Mouse (Mus musculus): Measurements from ENCODE around the gene Hirip3. TPM values are rescaled to one million over a fixed set of nuclear protein-coding genes. Genes with fewer than 3 reads are reported as not detected.

The Hirip3 gene
- polyA plus RNA-seq (2017; shearing (Covaris generic)) = 9.9 TPM

GRCm38 (mm10) chr7:126861429-126862130 lies at the start of gene Hirip3:
TSS of gene Hirip3 (plus strand) at chr7:126861972.

DNA sequence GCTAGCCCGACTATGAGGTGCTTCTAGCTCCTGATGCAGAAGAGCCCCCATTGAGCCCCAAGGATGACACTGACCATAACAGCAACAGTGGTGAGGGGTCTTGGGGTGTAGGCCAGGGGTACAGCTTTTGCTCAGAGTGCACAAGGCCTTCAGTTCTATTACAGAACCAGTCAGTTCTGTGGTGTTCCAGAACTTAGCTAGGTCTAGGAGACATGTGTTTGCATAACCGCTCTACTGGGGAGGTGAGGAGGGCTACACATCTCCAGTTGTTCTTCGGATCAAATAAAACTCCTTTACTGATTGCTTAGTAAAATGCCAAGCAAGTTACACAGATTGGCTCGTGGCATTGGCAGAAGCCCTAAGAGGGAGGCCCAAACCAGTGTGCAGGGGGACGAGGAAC lies 30.2 kb upstream of the Hirip3 start, which contains the start of gene 4930451I11Rik:
Gene 4930451I11Rik, minus strand, starts transcription at position 101 of the 400 bp plus-strand sequence.

GRCm38 (mm10) chr7:126847116-126847420 lies 14.7 kb upstream of the Hirip3 start, which contains the start of gene Doc2a:
TSS of gene Doc2a (plus strand) at chr7:126847416.

GRCm38 (mm10) chr7:126862147-126862784 lies 494 bp downstream of the Hirip3 start, which contains the start of gene Ino80e:
TSS of gene Ino80e (minus strand) at chr7:126862377.

GRCm38 (mm10) chr7:126884286-126885164 lies 22.8 kb downstream of the Hirip3 start, which contains the start of gene Taok2:
TSS of gene Taok2 (minus strand) at chr7:126884703.

Other genes with a start within 250 kb of the Hirip3 start
- gene Nupr1, start 231.1 kb upstream of the Hirip3 start, polyA plus RNA-seq (2017; shearing (Covaris generic)) = not detected
- 109 TPM for gene Sgf29, start 212.7 kb upstream of the Hirip3 start, polyA plus RNA-seq (2017; shearing (Covaris generic))
- 1.5 TPM for gene Sult1a1, start 185.5 kb upstream of the Hirip3 start, polyA plus RNA-seq (2017; shearing (Covaris generic))
- gene Bola2, start 166.6 kb upstream of the Hirip3 start, polyA plus RNA-seq (2017; shearing (Covaris generic)) = 130 TPM
- gene Slx1b, start 166.2 kb upstream of the Hirip3 start, polyA plus RNA-seq (2017; shearing (Covaris generic)) = 11.5 TPM
- 3,436 TPM for gene Coro1a, start 154.2 kb upstream of the Hirip3 start, polyA plus RNA-seq (2017; shearing (Covaris generic))
- gene Mapk3, start 102.4 kb upstream of the Hirip3 start, polyA plus RNA-seq (2017; shearing (Covaris generic)) = 29.4 TPM
- gene Gdpd3, start 95.6 kb upstream of the Hirip3 start, polyA plus RNA-seq (2017; shearing (Covaris generic)) = 0.93 TPM
- gene Ypel3, start 85.0 kb upstream of the Hirip3 start, polyA plus RNA-seq (2017; shearing (Covaris generic)) = 283 TPM
- 4.4 TPM for gene Tbx6, start 80.5 kb upstream of the Hirip3 start, polyA plus RNA-seq (2017; shearing (Covaris generic))
- gene Ppp4c, start 69.5 kb upstream of the Hirip3 start, polyA plus RNA-seq (2017; shearing (Covaris generic)) = 420 TPM
- not detected for gene Fam57b, start 64.3 kb upstream of the Hirip3 start, polyA plus RNA-seq (2017; shearing (Covaris generic))
- not detected for gene 4930451I11Rik, start 30.3 kb upstream of the Hirip3 start, polyA plus RNA-seq (2017; shearing (Covaris generic))
- not detected for gene Doc2a, start 14.6 kb upstream of the Hirip3 start, polyA plus RNA-seq (2017; shearing (Covaris generic))
- gene Ino80e, start 405 bp downstream of the Hirip3 start, polyA plus RNA-seq (2017; shearing (Covaris generic)) = 97.3 TPM
- gene Taok2, start 22.7 kb downstream of the Hirip3 start, polyA plus RNA-seq (2017; shearing (Covaris generic)) = 61.6 TPM
- 47.8 TPM for gene Tmem219, start 60.9 kb downstream of the Hirip3 start, polyA plus RNA-seq (2017; shearing (Covaris generic))
- gene Kctd13, start 66.9 kb downstream of the Hirip3 start, polyA plus RNA-seq (2017; shearing (Covaris generic)) = 11.5 TPM
- 0.17 TPM for gene Asphd1, start 87.6 kb downstream of the Hirip3 start, polyA plus RNA-seq (2017; shearing (Covaris generic))
- 1.5 TPM for gene Sez6l2, start 88.6 kb downstream of the Hirip3 start, polyA plus RNA-seq (2017; shearing (Covaris generic))
- 320 TPM for gene Cdipt, start 113.9 kb downstream of the Hirip3 start, polyA plus RNA-seq (2017; shearing (Covaris generic))
- gene Cdiptos, start 114.1 kb downstream of the Hirip3 start, polyA plus RNA-seq (2017; shearing (Covaris generic)) = 2.9 TPM
- gene Mvp, start 152.6 kb downstream of the Hirip3 start, polyA plus RNA-seq (2017; shearing (Covaris generic)) = 59.1 TPM
- gene Pagr1b, start 154.5 kb downstream of the Hirip3 start, polyA plus RNA-seq (2017; shearing (Covaris generic)) = 0.97 TPM
- 149 TPM for gene Pagr1a, start 155.4 kb downstream of the Hirip3 start, polyA plus RNA-seq (2017; shearing (Covaris generic))
- 32.7 TPM for gene Gm42742, start 159.1 kb downstream of the Hirip3 start, polyA plus RNA-seq (2017; shearing (Covaris generic))
- gene Prrt2, start 159.2 kb downstream of the Hirip3 start, polyA plus RNA-seq (2017; shearing (Covaris generic)) = 14.6 TPM
- gene Maz, start 165.1 kb downstream of the Hirip3 start, polyA plus RNA-seq (2017; shearing (Covaris generic)) = 24.7 TPM
- 18.7 TPM for gene Kif22, start 180.5 kb downstream of the Hirip3 start, polyA plus RNA-seq (2017; shearing (Covaris generic))
- not detected for gene Zg16, start 225.4 kb downstream of the Hirip3 start, polyA plus RNA-seq (2017; shearing (Covaris generic))
- 389 TPM for gene AI467606, start 229.4 kb downstream of the Hirip3 start, polyA plus RNA-seq (2017; shearing (Covaris generic))

All from activated CD4-positive, CD25-positive, alpha-beta regulatory T cell, adult 9 weeks (primary cell).